Mouse (Mus musculus): ENCODE results near the gene Ubxn2a. TPM values are rescaled to one million over a fixed set of nuclear protein-coding genes. Genes with fewer than 3 reads are reported as not detected.
A peak's percentile ranks its signal among the peaks of the same experiment; 100 is the strongest.

Ubxn2a gene
- polyA plus RNA-seq, 1 experiment from 2014 or later: 45.0 TPM

DNA sequence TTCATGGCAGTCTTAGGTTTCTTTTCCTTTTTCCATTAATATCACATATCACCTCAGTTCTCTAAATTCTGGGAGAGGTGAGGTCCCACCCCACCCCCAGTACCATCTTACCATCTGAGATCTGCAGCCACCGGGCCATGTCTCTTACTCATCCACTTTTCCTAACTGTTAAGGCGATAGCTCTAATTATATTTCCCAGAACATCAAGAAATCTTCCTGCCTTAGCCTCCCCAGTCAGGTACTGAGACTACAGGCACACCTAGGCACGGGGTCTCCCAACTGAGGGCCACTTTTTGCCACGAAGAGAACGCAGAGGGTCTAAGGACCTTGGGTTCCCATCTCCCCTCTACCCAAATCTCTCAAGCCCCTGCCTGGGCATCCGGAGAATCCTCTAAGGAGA, 34.0 kb downstream of the Ubxn2a start:
- Histone ChIP-seq H3K4me3 (ENCODE audit: low read depth, low read length) (no peak overlapping the region), H3K36me3 (ENCODE audit: control insufficient read depth, insufficient read depth) (no peaks in the 10 kb centered on the region), H3K4me2 (replicated peaks; ENCODE audit: low read depth) (peak overlapping the region; percentile 63), H3K4me1 (replicated peaks; ENCODE audit: control insufficient read depth, insufficient read depth, low read length) (0 out of 2 replicates have a peak, but pooled peaks cover 3% of the 10 kb centered on the region), H3K9ac (ENCODE audit: low read depth, low read length) (no peak overlapping the region), H3K27me3 (replicated peaks; ENCODE audit: control insufficient read depth, insufficient read depth, low read length) (no peaks in the 10 kb centered on the region), H3K9me3 (ENCODE audit: control insufficient read depth) (no peaks in the 10 kb centered on the region), H3K27ac (ENCODE audit: low read depth, low read length) (no peak overlapping the region)
- 78% methylated on average over 6 of the region's 6 CpGs for WGBS
- ATAC-seq: no peak
- TF ChIP-seq CTCF (IDR thresholded peaks at IDR 0.05; ENCODE audit: low read depth): no peak

DNA sequence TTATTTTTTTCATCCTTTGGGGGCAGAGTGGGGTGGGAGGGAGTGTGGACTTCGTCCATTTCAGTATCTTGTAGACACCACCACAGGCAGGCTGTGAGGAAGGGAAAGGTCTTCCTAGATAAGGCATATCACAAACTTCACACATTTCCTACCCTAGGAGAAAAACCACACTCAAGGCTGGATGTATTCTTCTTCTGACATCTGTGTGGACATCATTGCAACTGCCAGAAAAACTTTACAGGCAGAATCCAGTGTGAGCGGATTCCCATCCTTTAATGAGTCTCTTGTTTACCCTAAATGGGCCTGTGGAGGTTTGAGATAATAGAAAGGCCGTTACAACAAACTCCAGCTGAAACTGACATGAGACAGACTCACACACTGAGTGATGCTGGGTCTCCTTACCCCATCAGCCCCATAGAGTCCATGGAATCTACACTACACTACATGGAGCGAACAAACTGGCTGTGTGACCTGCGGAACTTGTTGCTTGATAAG, 34.5 kb downstream of the Ubxn2a start:
- no peak for ATAC-seq
- no peak overlapping the region for H3K4me2 ChIP-seq (replicated peaks; ENCODE audit: low read depth)
- H3K4me3 ChIP-seq (ENCODE audit: low read depth, low read length): no peak overlapping the region
- H3K27me3 ChIP-seq (replicated peaks; ENCODE audit: control insufficient read depth, insufficient read depth, low read length): no peaks in the 10 kb centered on the region
- no peak overlapping the region for H3K9ac ChIP-seq (ENCODE audit: low read depth, low read length)
- WGBS: 68% methylated on average over 5 of the region's 5 CpGs
- no peak overlapping the region for H3K27ac ChIP-seq (ENCODE audit: low read depth, low read length)
- H3K36me3 ChIP-seq (ENCODE audit: control insufficient read depth, insufficient read depth): no peaks in the 10 kb centered on the region
- TF ChIP-seq CTCF (IDR thresholded peaks at IDR 0.05; ENCODE audit: low read depth): no peak
- 0 out of 2 replicates have a peak, but pooled peaks cover 3% of the 10 kb centered on the region for H3K4me1 ChIP-seq (replicated peaks; ENCODE audit: control insufficient read depth, insufficient read depth, low read length)
- no peaks in the 10 kb centered on the region for H3K9me3 ChIP-seq (ENCODE audit: control insufficient read depth)

DNA sequence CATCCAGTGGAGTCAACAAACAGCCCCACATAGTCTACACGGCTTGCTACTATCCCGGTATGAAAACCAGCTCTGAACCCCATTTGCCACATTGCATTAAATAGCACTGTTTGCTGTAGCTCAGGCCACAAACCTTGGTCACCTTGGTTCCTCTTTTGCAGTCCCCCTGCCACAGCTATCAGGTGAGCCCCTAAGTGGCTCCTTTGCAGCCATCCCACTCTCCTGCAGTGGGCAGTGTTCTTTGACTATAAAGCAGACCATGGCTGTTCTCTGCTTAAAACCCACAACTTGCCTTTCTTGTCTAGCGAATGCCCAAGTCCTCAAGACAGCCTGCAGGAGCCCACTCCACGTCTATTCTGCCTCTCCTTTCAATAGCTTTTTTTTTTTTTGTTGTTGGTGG, 35.2 kb downstream of the Ubxn2a start:
- H3K27ac ChIP-seq (ENCODE audit: low read depth, low read length): no peak overlapping the region
- peak; percentile 16; the same call in 1 of the 2 replicates for TF ChIP-seq CTCF (IDR thresholded peaks at IDR 0.05; ENCODE audit: low read depth)
- H3K27me3 ChIP-seq (replicated peaks; ENCODE audit: control insufficient read depth, insufficient read depth, low read length): no peaks in the 10 kb centered on the region
- H3K9me3 ChIP-seq (ENCODE audit: control insufficient read depth): no peaks in the 10 kb centered on the region
- no peak overlapping the region for H3K9ac ChIP-seq (ENCODE audit: low read depth, low read length)
- H3K4me1 ChIP-seq (replicated peaks; ENCODE audit: control insufficient read depth, insufficient read depth, low read length): 0 out of 2 replicates have a peak, but pooled peaks cover 3% of the 10 kb centered on the region
- ATAC-seq: no peak
- no peaks in the 10 kb centered on the region for H3K36me3 ChIP-seq (ENCODE audit: control insufficient read depth, insufficient read depth)
- 61% methylated on average over 4 of the region's 4 CpGs for WGBS
- H3K4me2 ChIP-seq (replicated peaks; ENCODE audit: low read depth): no peak overlapping the region
- no peak overlapping the region for H3K4me3 ChIP-seq (ENCODE audit: low read depth, low read length)

DNA sequence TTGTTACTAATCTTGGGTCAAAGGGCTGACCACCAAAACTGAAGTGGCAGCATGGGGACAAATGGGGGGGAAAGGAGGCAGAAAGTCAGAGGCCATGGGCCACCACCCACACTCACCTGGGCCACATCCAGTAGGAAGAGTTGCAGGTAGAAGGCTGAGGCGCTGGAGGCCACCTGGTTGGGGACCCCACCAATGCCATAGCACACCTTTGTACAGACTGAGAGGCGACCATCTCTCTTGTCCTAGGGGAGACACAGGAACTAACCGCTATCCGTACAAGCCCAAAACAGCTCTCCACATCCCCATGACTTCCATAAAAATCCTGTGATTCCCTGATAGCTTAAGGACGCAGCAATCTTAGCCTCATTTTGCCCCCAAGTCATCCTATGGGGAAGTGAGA, 36.2 kb downstream of the Ubxn2a start:
- 90% methylated on average over 5 of the region's 5 CpGs for whole genome bisulfite sequencing
- Histone ChIP-seq H3K9ac (ENCODE audit: low read depth, low read length) (no peak overlapping the region), H3K4me2 (replicated peaks; ENCODE audit: low read depth) (no peak overlapping the region), H3K4me1 (replicated peaks; ENCODE audit: control insufficient read depth, insufficient read depth, low read length) (0 out of 2 replicates have a peak, but pooled peaks cover 3% of the 10 kb centered on the region), H3K27ac (ENCODE audit: low read depth, low read length) (no peak overlapping the region), H3K27me3 (replicated peaks; ENCODE audit: control insufficient read depth, insufficient read depth, low read length) (no peaks in the 10 kb centered on the region), H3K4me3 (ENCODE audit: low read depth, low read length) (no peak overlapping the region), H3K36me3 (ENCODE audit: control insufficient read depth, insufficient read depth) (no peaks in the 10 kb centered on the region), H3K9me3 (ENCODE audit: control insufficient read depth) (no peaks in the 10 kb centered on the region)
- no peak for TF ChIP-seq CTCF (IDR thresholded peaks at IDR 0.05; ENCODE audit: low read depth)
- no peak for ATAC-seq

DNA sequence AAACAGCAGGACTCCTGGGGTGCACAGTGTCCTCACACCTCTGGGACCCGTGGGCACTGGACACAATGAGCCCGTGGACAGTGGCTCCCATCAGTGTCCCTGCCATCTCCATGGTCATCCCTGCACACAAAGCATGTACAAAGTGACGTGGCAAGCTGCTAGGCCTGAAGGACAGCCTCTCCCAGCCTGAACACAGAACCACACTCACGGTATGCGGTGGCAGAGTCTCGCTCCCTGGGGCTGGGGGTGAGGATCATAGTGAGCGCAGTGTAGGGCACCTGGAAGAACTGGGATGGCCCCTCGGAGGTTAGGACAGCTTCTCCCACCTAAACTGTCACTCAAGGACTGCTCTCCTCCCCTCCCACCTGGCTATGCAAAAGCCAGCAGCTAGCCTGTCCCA, 38.6 kb downstream of the Ubxn2a start:
- no peaks in the 10 kb centered on the region for H3K9me3 ChIP-seq (ENCODE audit: control insufficient read depth)
- no peak for ATAC-seq
- TF ChIP-seq CTCF (IDR thresholded peaks at IDR 0.05; ENCODE audit: low read depth): no peak
- 0 out of 2 replicates have a peak, but pooled peaks cover 1% of the 10 kb centered on the region for H3K4me1 ChIP-seq (replicated peaks; ENCODE audit: control insufficient read depth, insufficient read depth, low read length)
- H3K4me3 ChIP-seq (ENCODE audit: low read depth, low read length): no peak overlapping the region
- H3K36me3 ChIP-seq (ENCODE audit: control insufficient read depth, insufficient read depth): no peaks in the 10 kb centered on the region
- no peaks in the 10 kb centered on the region for H3K27me3 ChIP-seq (replicated peaks; ENCODE audit: control insufficient read depth, insufficient read depth, low read length)
- WGBS: 83% methylated on average over 8 of the region's 8 CpGs
- H3K4me2 ChIP-seq (replicated peaks; ENCODE audit: low read depth): no peak overlapping the region
- H3K9ac ChIP-seq (ENCODE audit: low read depth, low read length): no peak overlapping the region
- H3K27ac ChIP-seq (ENCODE audit: low read depth, low read length): no peak overlapping the region

DNA sequence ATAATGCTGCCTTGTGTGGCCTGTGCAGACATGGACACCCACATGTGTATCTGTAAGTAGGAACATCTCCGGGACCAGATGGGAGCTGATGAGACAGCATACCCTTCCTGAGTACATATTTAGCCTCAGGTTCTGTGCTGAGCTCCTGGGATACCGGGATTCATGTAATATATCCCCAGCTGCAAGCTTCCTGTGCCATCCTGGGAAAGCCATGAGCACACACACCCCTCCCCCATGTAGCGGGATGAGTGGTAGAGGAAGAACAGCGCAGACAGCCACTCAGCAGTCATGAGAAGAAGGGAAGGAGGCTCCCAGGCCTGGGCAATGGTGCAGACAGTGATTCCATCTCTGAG, 43.2 kb downstream of the Ubxn2a start:
- 66% methylated on average over 4 of the region's 4 CpGs for WGBS
- no peak for ATAC-seq
- no peak overlapping the region for H3K4me2 ChIP-seq (replicated peaks; ENCODE audit: low read depth)

More for the DNA sequence above, 43.2 kb downstream of the Ubxn2a start:
- peaks cover 5% of the 10 kb centered on the region; the same call in 1 of the 2 replicates for H3K36me3 ChIP-seq (ENCODE audit: control insufficient read depth, insufficient read depth)
- no peak overlapping the region for H3K9ac ChIP-seq (ENCODE audit: low read depth, low read length)
- H3K9me3 ChIP-seq (ENCODE audit: control insufficient read depth): no peaks in the 10 kb centered on the region
- H3K4me3 ChIP-seq (ENCODE audit: low read depth, low read length): no peak overlapping the region
- H3K27me3 ChIP-seq (replicated peaks; ENCODE audit: control insufficient read depth, insufficient read depth, low read length): no peaks in the 10 kb centered on the region
- TF ChIP-seq CTCF (IDR thresholded peaks at IDR 0.05; ENCODE audit: low read depth): no peak
- no peaks in the 10 kb centered on the region for H3K4me1 ChIP-seq (replicated peaks; ENCODE audit: control insufficient read depth, insufficient read depth, low read length)
- H3K27ac ChIP-seq (ENCODE audit: low read depth, low read length): no peak overlapping the region
